Mouse (Mus musculus) telencephalon, adult 2 months (tissue): ENCODE measurements at regions not wholly inside any gene's neighbourhood (a gene's known extent, or its start where the extent isn't known, plus 50 kb on each side); places are given as distances from the start of the nearest gene placed in this dataset.
A peak's percentile ranks its signal among the peaks of the same experiment; 100 is the strongest.

Experiments
- DNase-seq: peaks from one replicate; pipeline ENCODE4 v3.0.0-alpha.2; 2011; ENCODE audit warnings: low read depth, low spot score

DNA sequence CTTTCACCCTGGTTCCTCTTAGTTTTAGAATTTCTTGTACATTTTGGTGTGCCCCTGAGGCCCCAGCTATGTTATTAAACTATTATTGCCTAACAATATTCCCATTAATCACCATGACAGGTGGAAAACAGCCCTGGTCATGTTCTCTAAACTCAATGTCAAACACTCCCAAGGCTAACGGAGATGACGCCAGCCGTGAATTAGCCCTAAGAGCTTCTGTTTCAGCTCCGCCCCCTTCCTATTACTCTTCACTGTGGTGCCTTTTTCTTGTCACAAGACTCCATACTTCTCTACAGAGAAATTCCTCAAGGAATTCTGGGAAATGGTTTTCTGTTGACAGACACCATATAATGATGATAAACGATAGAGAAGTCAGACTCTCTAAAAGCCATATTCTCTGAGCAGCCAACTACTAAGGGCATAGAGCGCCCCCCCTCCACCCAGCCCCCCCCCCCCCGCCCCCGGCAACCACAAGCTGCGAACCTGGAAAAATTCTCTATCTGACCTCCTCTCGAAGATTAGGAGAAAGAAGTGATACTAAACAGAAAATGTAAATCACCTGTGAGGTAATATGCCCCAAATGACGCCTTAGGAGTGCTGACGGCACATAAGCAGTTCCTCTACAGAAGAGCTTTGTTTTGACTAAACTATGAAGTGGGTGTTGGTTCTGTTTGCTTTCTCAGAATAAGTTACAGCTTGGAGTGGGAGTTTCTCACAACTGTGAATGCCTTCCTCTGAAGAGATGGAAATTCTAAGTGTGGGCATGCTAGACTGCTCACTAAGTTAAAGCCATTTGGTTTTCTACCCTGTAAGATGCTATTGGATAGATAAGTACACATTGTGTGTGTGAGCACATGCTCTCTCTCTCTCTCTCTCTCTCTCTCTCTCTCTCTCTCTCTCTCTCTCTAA is 76.8 kb upstream of the Sfrp2 start:
- peak; percentile 46 for DNase-seq

DNA sequence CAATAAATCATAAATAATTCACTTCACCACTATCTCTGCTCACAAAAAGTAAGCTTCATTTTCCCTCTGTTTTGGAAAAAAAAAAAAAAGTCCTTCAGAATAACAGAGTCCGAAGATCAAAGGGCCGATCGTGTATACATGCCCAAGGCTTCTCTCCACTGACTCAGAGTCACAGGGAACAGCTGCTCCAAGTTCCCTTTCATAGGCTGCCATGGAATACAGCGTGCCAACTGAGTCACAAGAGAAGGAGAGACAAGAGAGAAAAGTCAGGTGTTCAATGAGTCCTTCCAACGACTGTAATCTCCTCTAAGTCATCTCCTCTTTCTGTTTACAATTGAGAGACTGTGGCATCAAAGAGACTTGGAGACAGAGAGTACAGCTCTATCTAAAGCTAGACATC is 71.6 kb upstream of the Sfrp2 start:
- DNase-seq, result no peak

DNA sequence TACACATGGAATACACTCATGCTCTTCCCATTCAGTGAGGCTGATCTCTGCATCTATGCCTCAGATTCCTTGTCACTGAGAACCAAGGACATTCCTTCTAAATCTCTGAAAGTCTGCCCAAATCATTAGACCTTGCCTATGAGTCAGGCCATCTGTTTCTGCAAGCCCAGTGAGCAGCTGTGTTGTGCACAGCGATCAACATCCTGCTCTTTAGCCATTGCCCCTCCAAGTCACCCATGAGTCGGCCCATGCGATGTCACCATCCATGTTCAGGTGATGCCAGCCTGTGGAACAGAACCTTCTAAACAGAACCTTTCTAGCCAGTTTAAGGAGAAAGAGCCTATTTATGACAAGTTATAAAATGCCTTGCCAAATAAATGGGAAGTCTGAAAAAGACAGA is 66.4 kb upstream of the Sfrp2 start:
- DNase-seq, result no peak

DNA sequence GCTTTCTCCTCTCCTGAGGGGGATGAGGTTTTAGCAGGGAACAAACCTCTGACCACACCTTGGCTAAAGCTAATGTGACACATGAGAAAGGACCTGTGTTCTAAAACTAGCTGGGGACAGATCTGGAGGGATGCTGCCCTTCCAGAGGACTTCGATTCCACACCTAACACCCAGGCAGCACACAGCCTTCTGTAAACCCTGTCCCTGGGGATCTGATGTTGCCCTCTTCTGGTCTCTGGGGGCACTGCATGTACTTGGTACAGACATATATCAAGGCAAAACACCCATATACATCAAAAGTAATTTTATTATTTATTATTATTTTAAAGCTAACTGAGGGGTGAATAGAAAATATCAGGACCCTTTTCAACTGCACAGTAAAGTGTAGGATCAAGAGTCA is 65.0 kb upstream of the Sfrp2 start:
- no peak for DNase-seq

DNA sequence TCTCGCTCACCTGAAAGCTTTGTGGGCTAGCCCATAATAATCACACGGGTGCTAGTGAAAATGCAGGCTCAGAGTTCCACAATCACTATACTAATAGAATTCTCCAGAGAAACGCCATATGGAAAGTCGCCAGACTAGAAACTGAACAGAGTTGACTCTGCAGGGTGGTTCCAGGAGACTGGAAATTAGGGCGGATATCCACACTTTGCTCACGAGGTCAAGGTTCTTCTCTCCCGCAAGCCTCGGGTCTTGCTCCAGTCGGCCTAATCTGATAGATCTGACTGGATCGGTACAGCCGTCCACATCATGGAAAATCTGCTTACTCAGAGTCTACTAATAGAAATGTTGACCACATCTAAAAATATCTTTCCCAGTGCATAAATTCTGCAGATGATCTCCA is 61.6 kb upstream of the Sfrp2 start:
- DNase-seq, result no peak

DNA sequence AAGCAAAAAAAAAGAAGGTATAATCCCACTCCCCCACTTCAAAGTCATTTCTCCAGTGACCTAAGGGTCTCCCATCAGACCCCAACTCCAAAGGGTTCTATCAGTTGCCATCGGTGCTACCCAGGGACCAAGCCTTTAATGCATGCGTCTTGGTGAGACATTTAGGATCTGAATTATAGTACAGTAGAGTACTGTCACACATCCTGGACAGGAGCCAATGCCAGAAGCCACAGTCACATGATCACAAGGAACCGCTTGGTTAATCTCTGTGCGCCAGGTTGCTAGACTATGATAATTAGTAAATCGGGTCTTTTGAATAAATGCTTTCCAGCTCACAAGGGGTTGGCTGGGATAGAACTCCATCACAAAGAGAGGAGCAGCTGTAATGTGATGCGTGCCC is 60.9 kb upstream of the Sfrp2 start:
- DNase-seq, result no peak

DNA sequence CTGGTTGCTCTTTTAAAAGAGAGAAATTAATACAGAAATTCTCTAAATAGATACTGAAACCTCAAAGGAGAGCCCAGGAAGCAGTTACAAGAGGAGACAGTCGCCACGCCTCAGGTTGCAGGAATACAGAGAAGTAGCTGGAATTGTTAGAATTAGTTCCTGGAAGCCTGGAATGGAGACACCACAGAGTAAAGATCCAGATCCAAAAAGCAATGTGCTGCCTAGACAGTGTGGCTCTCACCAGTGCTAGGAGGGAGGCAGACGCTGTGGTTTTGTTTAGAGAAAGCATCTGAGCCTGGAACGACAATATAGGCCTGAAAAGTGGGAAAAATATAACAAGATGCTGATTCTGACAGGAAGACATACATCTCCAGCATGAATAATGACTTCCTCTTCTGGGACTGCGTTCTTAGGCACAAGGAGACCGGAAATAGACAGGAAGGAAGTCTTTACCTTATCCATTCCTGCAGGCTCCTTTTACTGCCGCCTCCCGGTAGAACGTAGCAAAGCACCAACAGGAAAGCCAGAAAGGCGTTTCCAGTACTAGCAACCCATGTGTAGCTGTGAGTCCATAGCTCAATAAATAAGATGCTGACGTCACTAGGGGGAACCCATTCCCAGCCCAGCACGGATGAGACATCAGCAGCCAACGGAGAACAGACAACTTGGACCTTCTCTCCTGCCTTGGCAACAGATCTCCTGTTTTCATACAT is 59.4 kb upstream of the Sfrp2 start:
- no peak for DNase-seq

DNA sequence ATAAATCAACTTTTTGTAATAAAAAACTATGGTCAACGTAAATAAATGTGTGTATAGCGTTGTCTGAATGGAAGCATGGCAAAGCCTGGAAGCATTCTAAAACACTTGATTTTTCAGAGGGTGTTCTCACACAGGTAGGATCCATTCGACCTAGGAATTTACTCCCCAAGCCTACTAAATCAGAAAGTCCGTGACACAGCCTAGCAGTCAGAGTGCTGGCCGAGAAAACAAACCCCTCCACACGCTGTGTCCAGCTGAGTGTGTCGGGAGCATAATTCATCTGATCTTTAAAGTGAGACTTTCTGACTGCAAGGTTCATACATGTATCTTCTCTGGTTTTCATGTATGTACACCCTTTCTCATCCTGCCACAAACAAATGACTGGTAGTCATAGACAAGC is 58.8 kb upstream of the Sfrp2 start:
- DNase-seq, result no peak

DNA sequence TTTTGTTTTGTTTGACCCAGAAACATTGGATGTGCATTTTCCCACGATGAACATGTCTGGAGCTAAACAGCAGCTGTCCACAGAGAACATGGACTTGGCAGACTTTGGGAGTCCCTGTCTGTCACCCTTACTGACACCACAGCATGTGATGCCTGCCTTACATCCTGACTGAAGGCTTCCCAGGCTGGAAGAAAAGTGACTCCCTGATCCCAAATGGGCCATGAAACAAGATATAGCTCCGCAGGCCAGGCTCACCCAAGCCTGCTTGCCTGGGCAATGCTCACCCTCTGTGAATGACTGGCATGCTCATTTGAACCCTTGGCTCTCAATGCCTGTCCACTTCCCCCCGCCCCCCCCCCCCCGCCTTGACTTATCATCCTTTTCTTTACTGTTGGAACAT is 57.1 kb upstream of the Sfrp2 start:
- no peak for DNase-seq

DNA sequence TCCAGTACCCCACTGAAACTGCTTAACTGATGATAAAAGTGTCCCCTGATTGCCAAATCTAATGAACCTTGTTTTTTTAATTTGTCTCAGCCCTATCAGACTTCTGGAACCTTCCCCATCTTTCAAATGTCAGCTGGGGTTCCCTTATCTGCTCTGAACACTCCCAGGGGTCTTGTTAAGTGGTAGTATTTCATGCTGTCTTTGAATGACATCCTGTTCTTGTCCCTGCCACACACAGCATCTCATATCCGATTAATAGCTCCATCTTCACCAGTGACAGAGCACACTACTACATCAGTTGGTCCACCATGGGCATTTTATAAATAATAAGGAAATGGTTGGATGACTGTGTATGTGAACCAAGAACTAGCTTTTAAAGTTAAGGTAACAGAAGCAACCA is 56.6 kb upstream of the Sfrp2 start:
- no peak for DNase-seq

DNA sequence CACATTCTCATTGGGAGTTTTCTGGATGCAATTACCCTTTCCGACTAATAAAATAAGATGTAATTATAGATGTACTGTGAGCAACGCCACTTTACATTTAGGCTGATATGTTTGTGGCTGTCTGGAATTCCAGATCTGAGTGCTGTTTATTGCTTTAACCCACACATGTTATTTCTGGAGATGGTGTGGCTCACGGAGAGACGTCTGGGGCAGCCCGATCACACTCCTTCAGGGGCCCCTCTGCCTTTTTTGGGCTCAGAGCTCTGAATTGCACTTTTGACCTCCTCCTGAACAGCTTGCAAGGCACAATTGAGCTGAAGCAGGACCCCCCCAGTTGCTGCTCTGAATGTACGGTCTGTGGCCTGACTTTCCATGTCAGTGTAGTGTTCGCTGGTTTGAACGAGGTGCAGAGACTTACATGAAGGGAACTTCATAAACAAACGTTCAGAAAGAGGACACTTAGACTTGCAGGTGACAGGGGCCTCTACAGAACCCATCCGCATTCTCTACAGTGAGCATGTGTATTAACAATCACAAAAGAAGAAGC is 55.1 kb upstream of the Sfrp2 start:
- no peak for DNase-seq

DNA sequence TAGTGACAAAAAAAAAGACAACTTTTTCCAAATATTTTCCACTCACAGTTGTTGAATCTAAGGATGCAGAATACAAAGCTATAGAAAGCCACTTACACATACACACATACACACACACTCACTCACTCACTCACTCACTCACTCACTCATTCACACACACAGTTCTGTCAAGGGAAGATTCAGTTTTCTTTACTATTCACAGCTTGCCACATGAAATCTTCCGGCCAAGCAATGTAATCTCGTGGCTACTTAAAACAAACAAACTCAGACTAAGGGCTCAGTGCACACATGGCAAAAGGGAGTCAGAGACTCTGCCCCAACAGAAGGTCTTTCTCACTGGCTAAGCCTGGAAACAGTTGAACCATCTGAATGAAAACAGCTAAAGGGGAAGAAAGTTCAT is 53.8 kb upstream of the Sfrp2 start:
- no peak for DNase-seq

DNA sequence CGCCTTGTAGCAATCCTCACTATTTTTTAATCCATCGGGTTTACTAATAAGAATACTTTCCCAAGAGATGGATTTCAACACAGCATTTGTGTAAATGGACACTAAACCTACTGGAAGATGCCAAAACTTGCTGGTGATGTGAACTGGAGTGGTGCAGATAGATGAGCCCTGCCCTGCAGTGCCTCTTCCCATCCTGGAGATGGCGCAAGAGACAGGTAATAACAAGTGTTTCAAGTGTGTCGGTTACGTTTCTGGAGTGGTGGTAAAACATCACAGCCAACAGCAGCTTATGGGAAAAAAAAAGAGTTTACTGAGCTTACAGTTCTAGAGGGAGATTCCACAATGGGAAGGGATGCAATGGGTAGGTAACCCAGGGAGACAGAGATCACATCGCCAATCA is 51.5 kb upstream of the Sfrp2 start:
- DNase-seq, result no peak
